Comparison of ENCODE assay signal across 8 mouse cellular contexts in the genomic region with DNA sequence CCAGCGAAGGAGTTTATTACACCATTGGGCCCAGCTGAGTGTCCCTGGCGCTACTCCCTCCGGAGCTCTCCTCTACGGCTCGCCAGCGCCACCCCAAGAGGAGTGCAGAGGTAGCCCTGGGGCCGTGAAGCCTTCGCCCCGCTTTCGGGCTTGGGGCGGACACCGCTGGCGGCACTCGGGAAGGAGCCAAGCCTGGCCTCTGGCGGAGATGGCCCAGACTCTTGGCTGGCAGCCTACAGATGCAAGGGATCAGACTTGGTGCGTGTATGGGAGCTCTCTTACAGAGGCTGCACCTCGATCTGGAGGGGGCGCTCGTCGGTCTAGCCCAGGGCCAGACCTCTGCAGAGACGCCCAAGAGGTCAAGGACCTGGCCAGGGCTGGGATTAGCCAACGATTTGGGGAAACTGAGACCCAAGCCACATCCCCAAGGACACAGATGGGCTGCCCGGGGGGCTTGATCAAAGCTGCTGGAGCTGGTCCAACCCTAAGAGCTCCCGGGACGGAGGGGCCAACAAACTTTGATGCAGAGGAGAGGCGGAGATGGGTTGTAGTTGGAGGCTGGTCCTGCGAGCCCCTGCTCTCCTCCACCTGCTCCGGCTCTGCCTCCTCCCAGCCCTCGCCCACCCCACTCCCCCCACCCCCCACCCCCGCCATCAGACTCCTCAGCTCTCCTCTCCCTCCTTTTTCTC. TPM values are rescaled to one million over a fixed set of nuclear protein-coding genes. Genes with fewer than 3 reads are reported as not detected.
A peak's percentile ranks its signal among the peaks of the same experiment; 100 is the strongest.
DNase-seq lines count a peak whose midpoint lies in the region; ATAC-seq lines count a peak whose summit lies in the region.

No protein-coding gene starts in this region.

- ATAC-seq in forebrain, embryonic 16.5 days = peak; percentile 66
- ATAC-seq in stomach, embryonic 14.5 days (ENCODE audit: insufficient number of reproducible peaks, insufficient read depth, low FRiP score, low read depth) = no peak

- no peaks in the 10 kb centered on the region for H3K36me3 ChIP-seq in forebrain, embryonic 16.5 days (ENCODE audit: control insufficient read depth, insufficient read depth)
- H3K36me3 ChIP-seq in hindbrain, embryonic 10.5 days = 0 out of 2 replicates have a peak, but pooled peaks cover 3% of the 10 kb centered on the region
- H3K36me3 ChIP-seq in stomach, embryonic 14.5 days (ENCODE audit: control insufficient read depth, insufficient read depth, low read length) = no peaks in the 10 kb centered on the region

- no peak overlapping the region for H3K27ac ChIP-seq in forebrain, embryonic 16.5 days (ENCODE audit: low read length)
- peak overlapping the region; percentile 85 for H3K27ac ChIP-seq in hindbrain, embryonic 10.5 days
- H3K27ac ChIP-seq in stomach, embryonic 14.5 days (ENCODE audit: low read length) = no peak overlapping the region

- H3K27me3 ChIP-seq in forebrain, embryonic 16.5 days (replicated peaks; ENCODE audit: control insufficient read depth, insufficient read depth, low read length) = peaks cover 87% of the 10 kb centered on the region
- H3K27me3 ChIP-seq in hindbrain, embryonic 10.5 days (ENCODE audit: insufficient read depth, poor library complexity, severe bottlenecking) = peaks cover 99% of the 10 kb centered on the region
- peaks cover 73% of the 10 kb centered on the region for H3K27me3 ChIP-seq in stomach, embryonic 14.5 days (ENCODE audit: control insufficient read depth, insufficient read depth, low read length)

- H3K9me3 ChIP-seq in forebrain, embryonic 16.5 days (ENCODE audit: control insufficient read depth, low read length) = no peaks in the 10 kb centered on the region
- no peaks in the 10 kb centered on the region for H3K9me3 ChIP-seq in hindbrain, embryonic 10.5 days
- no peaks in the 10 kb centered on the region for H3K9me3 ChIP-seq in stomach, embryonic 14.5 days (ENCODE audit: control insufficient read depth, low read depth, low read length)

- H3K9ac ChIP-seq in forebrain, embryonic 16.5 days (replicated peaks; ENCODE audit: low read depth, low read length) = peak overlapping the region; percentile 42; the same call in 1 of the 2 replicates
- H3K9ac ChIP-seq in stomach, embryonic 14.5 days (replicated peaks; ENCODE audit: low read depth, low read length) = no peak overlapping the region

- H3K4me2 ChIP-seq in forebrain, embryonic 16.5 days (ENCODE audit: low read length) = peak overlapping the region; percentile 82
- H3K4me2 ChIP-seq in stomach, embryonic 14.5 days (replicated peaks; ENCODE audit: low read depth, low read length) = peak overlapping the region; percentile 66

- H3K4me3 ChIP-seq in forebrain, embryonic 16.5 days (replicated peaks; ENCODE audit: low read length) = peak overlapping the region; percentile 42
- peak overlapping the region; percentile 67 for H3K4me3 ChIP-seq in hindbrain, embryonic 10.5 days
- peak overlapping the region; percentile 33 for H3K4me3 ChIP-seq in stomach, embryonic 14.5 days (ENCODE audit: low read depth, low read length)

- DNase-seq in Muller cell, postnatal 12 days (ENCODE audit: inconsistent ontology term) = peak; percentile 74
- DNase-seq in cerebellum, adult 18-20 months = peak; percentile 6 to 12
- DNase-seq in hindbrain, embryonic 10.5 days (ENCODE audit: low spot score) = peak; percentile 77
- peak; percentile 13 to 18 for DNase-seq in layer of hippocampus, postnatal 25 days (ENCODE audit: extremely low spot score in 1 of 2, low spot score in 1 of 2)
- DNase-seq in lung, postnatal 4 days = peak; percentile 62 to 66
- DNase-seq in spleen, postnatal 10 days (ENCODE audit: low spot score in 2 of 2) = no peak

- under 1% methylated on average over 28 of the region's 30 CpGs for WGBS in forebrain, embryonic 16.5 days
- under 1% methylated on average over 30 of the region's 30 CpGs for WGBS in hindbrain, embryonic 10.5 days
- under 1% methylated on average over 30 of the region's 30 CpGs for WGBS in stomach, embryonic 14.5 days

- peaks cover 30% of the 10 kb centered on the region for H3K4me1 ChIP-seq in forebrain, embryonic 16.5 days (replicated peaks; ENCODE audit: control insufficient read depth, insufficient read depth, low read length)
- H3K4me1 ChIP-seq in hindbrain, embryonic 10.5 days (replicated peaks) = peaks cover 54% of the 10 kb centered on the region
- H3K4me1 ChIP-seq in stomach, embryonic 14.5 days (ENCODE audit: control insufficient read depth, insufficient read depth, low read length) = peaks cover 12% of the 10 kb centered on the region; the same call in 1 of the 2 replicates

RNA-seq across cellular contexts. Expression of a gene that starts 0.4 kb away (rescaled TPM):
- 0.14 and 0.16 TPM in 2 replicates for polyA plus RNA-seq in forebrain, embryonic 16.5 days (2015; fragmentation: Nextera tagmentation; extraction: Ambion mirVana)
- polyA plus RNA-seq in hindbrain, embryonic 10.5 days (2016; fragmentation: Nextera tagmentation; extraction: Ambion mirVana) = 0.90 and 0.99 TPM in 2 replicates
- under 1 TPM in 1 of 2 experiments, not detected in 1; 0.21 TPM for total RNA-seq in layer of hippocampus, postnatal 25 days (2021)
- polyA plus RNA-seq in stomach, embryonic 14.5 days (2014; fragmentation: Nextera tagmentation; extraction: Ambion mirVana) = not detected in 2 replicates

Comparison
In these comparisons a context has a peak if more than half of its experiments do, and no peak if none do; other contexts are left out.
1. DNase-seq: peak in Muller cell, postnatal 12 days (single experiment), cerebellum, adult 18-20 months (2 of 2), hindbrain, embryonic 10.5 days (single experiment), layer of hippocampus, postnatal 25 days (2 of 2) and lung, postnatal 4 days (2 of 2); none in spleen, postnatal 10 days (0 of 2).
2. Peak in every context shown above with its lines, with median percentiles within 50 percentile points of each other: H3K4me3 ChIP-seq.